Mouse (Mus musculus) embryonic facial prominence, embryonic 14.5 days (tissue): Measurements from ENCODE around the gene Ankrd53. TPM values are rescaled to one million over a fixed set of nuclear protein-coding genes. Genes with fewer than 3 reads are reported as not detected.
A peak's percentile ranks its signal among the peaks of the same experiment; 100 is the strongest.
"Not testable (repeated sequence)": the region's sequence is repeated elsewhere in the genome, so short reads cannot be mapped to it uniquely, and the experiment has no call there.

Experiments used
- ATAC-seq: fragments of 200-750 bp; cut with Nextera tagmentation; 2 replicates; pipeline ENCODE4 v1.8.0; 2017; ENCODE audit warnings: low read depth, moderate number of reproducible peaks, moderate TSS enrichment
- DNase-seq: peaks from one replicate; pipeline ENCODE4 v3.0.0-alpha.2; 2015; ENCODE audit warnings: low spot score
- H3K27ac ChIP-seq: fragments of 300-500 bp; sonication (generic); replicated peaks from 2 replicates; pipeline ENCODE4 v1.5.1; 2014; ENCODE audit warnings: low read depth, mild to moderate bottlenecking, low read length, moderate library complexity
- H3K27me3 ChIP-seq: fragments of 300-500 bp; sonication (generic); replicated peaks from 2 replicates; pipeline ENCODE4 v1.6.1; 2014; ENCODE audit warnings: low read length; ENCODE audit not compliant: control insufficient read depth, insufficient read depth
- H3K36me3 ChIP-seq: fragments of 300-500 bp; sonication (generic); 2 replicates; pipeline ENCODE4 v1.6.1; 2014; ENCODE audit warnings: low read length, mixed read lengths; ENCODE audit not compliant: control insufficient read depth, insufficient read depth
- H3K4me1 ChIP-seq: fragments of 300-500 bp; sonication (generic); 2 replicates; pipeline ENCODE4 v1.6.1; 2014; ENCODE audit warnings: antibody characterized with exemption, low read length; ENCODE audit not compliant: control insufficient read depth, insufficient read depth
- H3K4me2 ChIP-seq: fragments of 300-500 bp; sonication (generic); 2 replicates; pipeline ENCODE4 v1.6.1; 2014; ENCODE audit warnings: low read depth, mild to moderate bottlenecking, low read length, moderate library complexity, mixed read lengths
- H3K4me3 ChIP-seq: fragments of 300-500 bp; sonication (generic); 2 replicates; pipeline ENCODE4 v1.5.1; 2014; ENCODE audit warnings: low read depth, mild to moderate bottlenecking, low read length
- H3K9ac ChIP-seq: fragments of 300-500 bp; sonication (generic); 2 replicates; pipeline ENCODE4 v1.6.1; 2014; ENCODE audit warnings: low read depth, mild to moderate bottlenecking, low read length, moderate library complexity, mixed read lengths
- H3K9me3 ChIP-seq: fragments of 300-500 bp; sonication (generic); 2 replicates; pipeline ENCODE4 v1.6.1; 2016; ENCODE audit warnings: low read length; ENCODE audit not compliant: control insufficient read depth
- WGBS: fragments of 180-500 bp; shearing (Covaris S2); extraction: QIAGEN DNeasy Blood & Tissue Kit; methylation state at CpG from one replicate; pipeline ENCODE4 v1.1.7; 2014; 5-methylcytosine and 5-hydroxymethylcytosine counted together
- polyA plus RNA-seq: library from polyadenylated mRNA; unstranded; fragments of >200 nt; fragmentation: Nextera tagmentation; extraction: Ambion mirVana; gene quantifications from 2 replicates; pipeline ENCODE4 v1.2.1, GENCODE M21; 2014

Gene Ankrd53
- polyA plus RNA-seq, 1 experiment from 2014 or later = 0.17 TPM

- H3K9me3 ChIP-seq = no peaks in the 10 kb centered on the region
- peak within 1 kb of the TSS; percentile 83 for H3K27ac ChIP-seq
- peaks cover 21% of the 10 kb centered on the region for H3K36me3 ChIP-seq
- H3K9ac ChIP-seq = peak within 1 kb of the TSS; percentile 97
- DNase-seq = peak; percentile 94
- ATAC-seq = peak; percentile 98
- H3K4me1 ChIP-seq = peaks cover 10% of the 10 kb centered on the region
- 0% methylated on average over 35 of the region's 45 CpGs for WGBS
- H3K4me2 ChIP-seq = peak within 1 kb of the TSS; percentile 89
- no peaks in the 10 kb centered on the region for H3K27me3 ChIP-seq
- H3K4me3 ChIP-seq = peak within 1 kb of the TSS; percentile 95
Measured at GRCm38 (mm10) chr6:83775638-83776293, 13.3 kb downstream of the Ankrd53 start, which contains the start of gene Tex261. TSS of gene Tex261 (minus strand) at chr6:83775813.

GRCm38 (mm10) chr6:83778306-83778705 is 15.9 kb downstream of the Ankrd53 start:
- WGBS = 78% methylated on average over 7 of the region's 7 CpGs
- no peak overlapping the region for H3K27ac ChIP-seq
- no peak overlapping the region for H3K4me2 ChIP-seq
- H3K4me1 ChIP-seq = peaks cover 10% of the 10 kb centered on the region
- H3K4me3 ChIP-seq = no peak overlapping the region
- H3K9ac ChIP-seq = no peak overlapping the region
- no peaks in the 10 kb centered on the region for H3K9me3 ChIP-seq
- no peaks in the 10 kb centered on the region for H3K27me3 ChIP-seq
- peaks cover 2% of the 10 kb centered on the region; the same call in 1 of the 2 replicates for H3K36me3 ChIP-seq
- ATAC-seq = no peak
- DNase-seq = no peak

- no peaks in the 10 kb centered on the region for H3K9me3 ChIP-seq
- H3K9ac ChIP-seq = no peak overlapping the region
- H3K4me3 ChIP-seq = no peak overlapping the region
- peak; percentile 42 for DNase-seq
- 4% methylated on average over 5 of the region's 5 CpGs for WGBS
- no peaks in the 10 kb centered on the region for H3K36me3 ChIP-seq
- H3K27me3 ChIP-seq = no peaks in the 10 kb centered on the region
- no peak overlapping the region for H3K4me2 ChIP-seq
- ATAC-seq = no peak
- no peak overlapping the region for H3K27ac ChIP-seq
- H3K4me1 ChIP-seq = peaks cover 9% of the 10 kb centered on the region
Measured at GRCm38 (mm10) chr6:83779026-83779425, 16.6 kb downstream of the Ankrd53 start.

GRCm38 (mm10) chr6:83786426-83786825 is 24.0 kb downstream of the Ankrd53 start:
- no peak for DNase-seq

GRCm38 (mm10) chr6:83788554-83788953 is 26.1 kb downstream of the Ankrd53 start:
- H3K27ac ChIP-seq = no peak overlapping the region
- H3K4me1 ChIP-seq = no peaks in the 10 kb centered on the region
- no peak overlapping the region for H3K4me3 ChIP-seq
- WGBS = 69% methylated on average over 7 of the region's 7 CpGs
- H3K4me2 ChIP-seq = no peak overlapping the region
- DNase-seq (peak; percentile 70), ATAC-seq (peak; percentile 88; the same call in 1 of the 2 replicates)
- no peaks in the 10 kb centered on the region for H3K27me3 ChIP-seq
- no peak overlapping the region for H3K9ac ChIP-seq
- H3K36me3 ChIP-seq = no peaks in the 10 kb centered on the region
- no peaks in the 10 kb centered on the region for H3K9me3 ChIP-seq

More at GRCm38 (mm10) chr6:83786426-83786825, 24.0 kb downstream of the Ankrd53 start:
- 69% methylated on average over 3 of the region's 3 CpGs for WGBS
- H3K27ac ChIP-seq = no peak overlapping the region
- no peaks in the 10 kb centered on the region for H3K9me3 ChIP-seq
- H3K4me2 ChIP-seq = no peak overlapping the region
- H3K4me1 ChIP-seq = no peaks in the 10 kb centered on the region
- H3K27me3 ChIP-seq = no peaks in the 10 kb centered on the region
- H3K36me3 ChIP-seq = no peaks in the 10 kb centered on the region
- no peak overlapping the region for H3K9ac ChIP-seq
- ATAC-seq = no peak
- no peak overlapping the region for H3K4me3 ChIP-seq

GRCm38 (mm10) chr6:83790533-83790932 is 28.1 kb downstream of the Ankrd53 start:
- not testable (repeated sequence) for H3K9me3 ChIP-seq, H3K27ac ChIP-seq, H3K9ac ChIP-seq, H3K4me1 ChIP-seq, H3K4me2 ChIP-seq, DNase-seq, ATAC-seq, H3K27me3 ChIP-seq, H3K36me3 ChIP-seq, H3K4me3 ChIP-seq
- 82% methylated on average over 5 of the region's 5 CpGs for WGBS

GRCm38 (mm10) chr6:83791251-83791890 is 28.9 kb downstream of the Ankrd53 start:
- no peak overlapping the region for H3K4me3 ChIP-seq
- H3K9me3 ChIP-seq = no peaks in the 10 kb centered on the region
- DNase-seq (no peak), ATAC-seq (no peak)
- no peaks in the 10 kb centered on the region for H3K36me3 ChIP-seq
- no peak overlapping the region for H3K9ac ChIP-seq
- H3K27ac ChIP-seq = no peak overlapping the region
- no peak overlapping the region for H3K4me2 ChIP-seq
- 66% methylated on average over 4 of the region's 4 CpGs for WGBS
- peaks cover 5% of the 10 kb centered on the region; the same call in 1 of the 2 replicates for H3K4me1 ChIP-seq
- no peaks in the 10 kb centered on the region for H3K27me3 ChIP-seq

- DNase-seq (peak; percentile 97), ATAC-seq (peak; percentile 95)
- peak within 1 kb of the TSS; percentile 81 for H3K9ac ChIP-seq
- H3K4me2 ChIP-seq = peak within 1 kb of the TSS; percentile 93
- no peaks in the 10 kb centered on the region for H3K27me3 ChIP-seq
- peaks cover 13% of the 10 kb centered on the region; the same call in 1 of the 2 replicates for H3K36me3 ChIP-seq
- 2% methylated on average over 26 of the region's 43 CpGs for WGBS
- H3K9me3 ChIP-seq = no peaks in the 10 kb centered on the region
- peak within 1 kb of the TSS; percentile 79 for H3K4me3 ChIP-seq
- H3K4me1 ChIP-seq = peaks cover 5% of the 10 kb centered on the region; the same call in 1 of the 2 replicates
- peak within 1 kb of the TSS; percentile 94 for H3K27ac ChIP-seq
Measured at GRCm38 (mm10) chr6:83794760-83795296, 32.4 kb downstream of the Ankrd53 start, which contains the start of gene Nagk. TSS of gene Nagk (plus strand) at chr6:83794982.
